Mouse (Mus musculus) ES-Bruce4 (cell line): ENCODE results near the gene Fermt3. TPM values are rescaled to one million over a fixed set of nuclear protein-coding genes. Genes with fewer than 3 reads are reported as not detected.

ENCODE experiments used
- H3K27ac ChIP-seq: 2 replicates; pipeline ENCODE4 v1.5.1; 2012; ENCODE audit warnings: low read length, inconsistent platforms; ENCODE audit not compliant: insufficient read depth
- H3K27me3 ChIP-seq: 2 replicates; pipeline ENCODE4 v1.6.1; 2012; ENCODE audit warnings: mild to moderate bottlenecking, low read length, inconsistent platforms; ENCODE audit not compliant: control insufficient read depth, poor library complexity, insufficient read depth, severe bottlenecking
- H3K36me3 ChIP-seq: 2 replicates; pipeline ENCODE4 v1.6.1; 2012; ENCODE audit warnings: inconsistent platforms, mild to moderate bottlenecking, low read length, moderate library complexity; ENCODE audit not compliant: control insufficient read depth, poor library complexity, insufficient read depth, severe bottlenecking
- H3K4me1 ChIP-seq: one replicate; pipeline ENCODE4 v1.8.1; 2011; ENCODE audit warnings: low read length; ENCODE audit not compliant: control insufficient read depth, insufficient read depth
- H3K4me3 ChIP-seq: 2 replicates; pipeline ENCODE4 v1.5.1; 2011; ENCODE audit warnings: low read depth, mild to moderate bottlenecking, low read length
- H3K9ac ChIP-seq: 2 replicates; pipeline ENCODE4 v1.6.1; 2012; ENCODE audit warnings: low read depth, mild to moderate bottlenecking, inconsistent platforms; ENCODE audit not compliant: poor library complexity, severe bottlenecking
- H3K9me3 ChIP-seq: replicated peaks from 2 replicates; pipeline ENCODE4 v1.6.1; 2012; ENCODE audit warnings: mild to moderate bottlenecking, low read length, inconsistent platforms; ENCODE audit not compliant: control insufficient read depth, poor library complexity, insufficient read depth, severe bottlenecking
- CTCF ChIP-seq: IDR thresholded peaks from one replicate; pipeline ENCODE4 v1.8.1; 2011; ENCODE audit warnings: low read depth, low read length
- EP300 ChIP-seq: IDR thresholded peaks from 2 replicates; pipeline ENCODE4 v1.6.1; 2011; ENCODE audit warnings: low read depth, low read length; ENCODE audit not compliant: insufficient read depth
- POLR2A ChIP-seq: IDR thresholded peaks from one replicate; pipeline ENCODE4 v1.8.1; 2011; ENCODE audit warnings: low read length; ENCODE audit not compliant: insufficient read depth
- polyA plus RNA-seq: library from polyadenylated mRNA; stranded (reverse); fragments of >200 nt; gene quantifications from 2 replicates; pipeline ENCODE4 v1.2.4, GENCODE M21; 2011; ENCODE audit warnings: low read depth; ENCODE audit not compliant: missing spikeins, insufficient read depth, insufficient read length

Gene Fermt3
- polyA plus RNA-seq, 1 experiment: 1.0 TPM

DNA sequence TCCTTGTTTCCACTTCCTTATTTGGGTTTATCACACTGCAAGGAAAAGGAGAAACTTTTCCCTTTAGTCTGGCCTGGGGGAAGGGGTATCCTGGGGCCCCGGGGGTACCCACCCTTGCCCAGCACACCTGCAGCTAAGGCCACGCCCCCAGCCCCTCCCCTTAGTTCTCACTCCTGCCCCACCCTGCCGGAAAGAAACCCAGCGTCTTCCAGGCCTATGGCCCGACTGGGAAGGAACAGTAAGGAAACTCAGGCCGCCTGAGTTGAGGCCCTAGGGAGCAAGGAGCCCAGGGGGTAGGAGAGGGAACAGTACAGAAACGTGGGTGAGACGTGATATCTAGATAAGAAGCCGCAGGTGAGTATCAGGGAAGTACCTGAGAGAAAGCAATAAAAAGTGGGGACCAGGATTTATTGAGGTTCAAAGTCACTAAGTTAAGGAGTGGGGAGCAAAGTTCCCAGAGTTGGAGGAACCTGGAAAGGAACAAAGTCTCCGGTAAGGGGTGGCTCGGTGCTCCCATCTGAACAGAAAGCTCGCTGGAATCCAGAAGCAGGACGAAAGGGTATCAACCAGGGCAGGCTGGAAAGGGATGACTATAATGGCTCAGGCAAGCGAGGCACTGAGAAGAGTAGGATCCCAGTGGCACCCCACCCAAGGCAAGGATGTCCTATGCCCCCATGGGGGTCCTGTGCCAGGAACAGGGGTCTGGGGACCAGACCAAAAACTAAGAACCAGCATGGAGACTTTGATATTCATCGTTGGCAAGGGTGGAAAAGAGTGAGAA, 50.6 kb downstream of the Fermt3 start:
- Histone ChIP-seq H3K27ac (no peak overlapping the region), H3K9me3 (no peaks in the 10 kb centered on the region), H3K9ac (peak overlapping the region; percentile 66), H3K36me3 (peaks cover 6% of the 10 kb centered on the region), H3K4me1 (peaks cover 12% of the 10 kb centered on the region), H3K4me3 (peak overlapping the region; percentile 96), H3K27me3 (no peaks in the 10 kb centered on the region)
- TF ChIP-seq POLR2A (no peak), CTCF (no peak), EP300 (no peak)

DNA sequence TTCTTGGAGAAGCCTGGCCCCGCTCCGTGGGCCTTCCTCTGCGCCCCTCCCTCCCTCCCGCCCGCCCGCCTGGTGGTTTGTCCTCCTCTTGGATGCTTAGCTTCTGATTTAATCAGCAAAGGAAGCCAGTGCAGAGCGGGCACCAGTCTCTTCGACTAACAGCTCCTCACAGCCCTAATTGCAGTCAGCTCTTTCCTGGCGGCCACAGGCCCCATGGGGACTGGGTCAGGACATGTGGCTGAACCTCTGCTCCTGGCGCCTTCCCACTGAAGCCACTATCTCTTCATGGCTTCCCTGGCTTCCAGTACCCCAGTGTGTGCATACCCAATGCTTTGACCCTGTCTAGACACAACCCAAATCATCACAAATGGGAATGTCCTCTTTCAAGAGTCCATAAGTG, 62.8 kb downstream of the Fermt3 start:
- H3K36me3 ChIP-seq: peaks cover 5% of the 10 kb centered on the region

GRCm38 (mm10) chr19:6955424-6955823, 63.8 kb downstream of the Fermt3 start:
- Histone ChIP-seq H3K27me3 (no peaks in the 10 kb centered on the region), H3K36me3 (peaks cover 5% of the 10 kb centered on the region), H3K27ac (no peak overlapping the region), H3K9me3 (no peaks in the 10 kb centered on the region), H3K9ac (no peak overlapping the region), H3K4me1 (no peaks in the 10 kb centered on the region), H3K4me3 (no peak overlapping the region)
- TF ChIP-seq POLR2A: no peak
- no peak for TF ChIP-seq CTCF
- no peak for TF ChIP-seq EP300

More for the DNA sequence above, 62.8 kb downstream of the Fermt3 start:
- H3K27me3 ChIP-seq: no peaks in the 10 kb centered on the region
- no peaks in the 10 kb centered on the region for H3K4me1 ChIP-seq
- H3K27ac ChIP-seq: no peak overlapping the region
- no peaks in the 10 kb centered on the region for H3K9me3 ChIP-seq
- no peak overlapping the region for H3K4me3 ChIP-seq
- H3K9ac ChIP-seq: no peak overlapping the region
- no peak for TF ChIP-seq POLR2A
- TF ChIP-seq CTCF: no peak
- no peak for TF ChIP-seq EP300

DNA sequence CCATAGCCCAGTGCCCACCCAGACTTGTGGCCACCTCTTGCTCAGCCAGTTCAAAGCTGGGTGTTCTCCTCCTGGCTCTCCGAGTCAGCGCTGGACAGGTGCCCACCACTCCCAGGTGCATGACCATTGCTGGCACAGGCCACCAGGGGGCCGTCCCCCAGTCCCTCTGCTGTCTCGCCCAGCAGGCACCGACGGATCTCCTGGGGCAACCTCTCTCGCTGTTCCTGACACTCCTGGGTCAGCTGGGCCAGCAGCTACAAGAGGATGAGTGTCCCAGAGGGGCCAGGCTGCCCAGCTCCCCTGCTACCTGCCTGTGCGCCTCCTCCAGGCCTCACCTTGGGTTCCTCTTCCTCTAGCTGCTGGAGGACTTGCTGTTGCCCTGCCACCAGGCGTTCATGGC, 65.2 kb downstream of the Fermt3 start:
- H3K27ac ChIP-seq: no peak overlapping the region
- no peaks in the 10 kb centered on the region for H3K9me3 ChIP-seq
- no peaks in the 10 kb centered on the region for H3K27me3 ChIP-seq
- H3K4me1 ChIP-seq: no peaks in the 10 kb centered on the region
- no peak overlapping the region for H3K9ac ChIP-seq
- H3K4me3 ChIP-seq: no peak overlapping the region
- peaks cover 2% of the 10 kb centered on the region; the same call in 1 of the 2 replicates for H3K36me3 ChIP-seq
- TF ChIP-seq POLR2A: no peak
- TF ChIP-seq CTCF: peak; percentile 44
- TF ChIP-seq EP300: no peak

DNA sequence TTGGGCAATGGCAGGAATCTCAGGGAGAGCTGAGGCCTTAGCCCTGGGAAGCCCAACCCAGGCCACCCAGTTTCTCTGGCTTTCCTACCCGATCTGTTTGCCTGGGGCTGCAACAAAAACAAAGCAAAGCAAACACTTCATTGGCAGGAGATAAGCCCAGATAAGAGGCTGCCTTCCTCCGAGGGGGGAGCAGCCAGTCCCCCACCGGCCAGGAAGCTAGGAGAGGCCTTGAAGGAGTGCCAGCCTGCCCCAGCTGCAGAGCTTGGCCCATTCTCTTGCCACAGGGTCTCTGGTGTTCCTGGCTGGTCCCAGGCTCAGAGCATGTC, 66.6 kb downstream of the Fermt3 start:
- Histone ChIP-seq H3K27me3 (no peaks in the 10 kb centered on the region), H3K36me3 (no peaks in the 10 kb centered on the region), H3K9me3 (no peaks in the 10 kb centered on the region), H3K9ac (peak overlapping the region; percentile 75; the same call in 1 of the 2 replicates), H3K4me1 (peaks cover 3% of the 10 kb centered on the region), H3K27ac (peak overlapping the region; percentile 72; the same call in 1 of the 2 replicates), H3K4me3 (no peak overlapping the region)
- TF ChIP-seq CTCF (no peak), POLR2A (no peak), EP300 (no peak)

- peak overlapping the region; percentile 75 for H3K9ac ChIP-seq
- H3K9me3 ChIP-seq: no peaks in the 10 kb centered on the region
- H3K36me3 ChIP-seq: no peaks in the 10 kb centered on the region
- peak overlapping the region; percentile 72 for H3K27ac ChIP-seq
- no peak for TF ChIP-seq POLR2A
- TF ChIP-seq EP300: no peak
- TF ChIP-seq CTCF: no peak
- H3K27me3 ChIP-seq: no peaks in the 10 kb centered on the region
- H3K4me3 ChIP-seq: peak overlapping the region; percentile 85
- peaks cover 3% of the 10 kb centered on the region for H3K4me1 ChIP-seq
These were observed 67.1 kb downstream of the Fermt3 start for GRCm38 (mm10) chr19:6951994-6952711.
